Mouse (Mus musculus) spleen, adult 2 months (tissue): ENCODE measurements around the gene Ppt1.

ENCODE experiments used
- CTCF ChIP-seq: fragments of 200-500 bp; IDR thresholded peaks from 2 replicates; pipeline ENCODE4 v1.5.1; 2011; ENCODE audit warnings: mild to moderate bottlenecking, inconsistent platforms; ENCODE audit not compliant: insufficient read depth, insufficient read length, insufficient replicate concordance; ENCODE audit errors: extremely low read depth
- POLR2A ChIP-seq: fragments of 200-500 bp; IDR thresholded peaks from 2 replicates; pipeline ENCODE4 v1.6.1; 2011; ENCODE audit warnings: low read depth, low read length, inconsistent platforms

GRCm38 (mm10) chr4:122890881-122891481, 54.9 kb downstream of the Ppt1 start:
- no peak for TF ChIP-seq CTCF
- TF ChIP-seq POLR2A = no peak
